Mouse (Mus musculus) stomach, embryonic 16.5 days (tissue): Measurements from ENCODE around the gene Rnase1. TPM values are rescaled to one million over a fixed set of nuclear protein-coding genes. Genes with fewer than 3 reads are reported as not detected.
"Not testable (repeated sequence)": the region's sequence is repeated elsewhere in the genome, so short reads cannot be mapped to it uniquely, and the experiment has no call there.

ENCODE experiments used
- ATAC-seq: fragments of 200-750 bp; cut with Nextera tagmentation; 2 replicates; pipeline ENCODE4 v1.8.0; 2017; ENCODE audit warnings: moderate number of reproducible peaks, moderate TSS enrichment; ENCODE audit not compliant: insufficient read depth, low FRiP score
- H3K27ac ChIP-seq: fragments of 300-500 bp; sonication (generic); 2 replicates; pipeline ENCODE4 v1.5.1; 2014; ENCODE audit warnings: low read length
- H3K27me3 ChIP-seq: fragments of 300-500 bp; sonication (generic); 2 replicates; pipeline ENCODE4 v1.6.1; 2014; ENCODE audit warnings: low read length, control low read depth, mixed read lengths; ENCODE audit not compliant: control insufficient read depth, insufficient read depth
- H3K36me3 ChIP-seq: fragments of 300-500 bp; sonication (generic); 2 replicates; pipeline ENCODE4 v1.6.1; 2014; ENCODE audit warnings: low read length; ENCODE audit not compliant: control insufficient read depth, insufficient read depth
- H3K4me1 ChIP-seq: fragments of 300-500 bp; sonication (generic); 2 replicates; pipeline ENCODE4 v1.6.1; 2014; ENCODE audit warnings: low read length, control low read depth, mixed read lengths; ENCODE audit not compliant: control insufficient read depth, insufficient read depth
- H3K4me2 ChIP-seq: fragments of 300-500 bp; sonication (generic); 2 replicates; pipeline ENCODE4 v1.6.1; 2014; ENCODE audit warnings: low read depth, low read length, mixed read lengths
- H3K4me3 ChIP-seq: fragments of 300-500 bp; sonication (generic); replicated peaks from 2 replicates; pipeline ENCODE4 v1.5.1; 2014; ENCODE audit warnings: mild to moderate bottlenecking, low read length
- H3K9ac ChIP-seq: fragments of 300-500 bp; sonication (generic); 2 replicates; pipeline ENCODE4 v1.6.1; 2014; ENCODE audit warnings: low read length
- H3K9me3 ChIP-seq: fragments of 300-500 bp; sonication (generic); replicated peaks from 2 replicates; pipeline ENCODE4 v1.6.1; 2016; ENCODE audit warnings: low read length, control low read depth; ENCODE audit not compliant: control insufficient read depth
- WGBS: fragments of 180-500 bp; shearing (Covaris S2); extraction: QIAGEN DNeasy Blood & Tissue Kit; methylation state at CpG from one replicate; pipeline ENCODE4 v1.1.7; 2014; 5-methylcytosine and 5-hydroxymethylcytosine counted together
- polyA plus RNA-seq: library from polyadenylated mRNA; unstranded; fragments of >200 nt; fragmentation: Nextera tagmentation; extraction: Ambion mirVana; gene quantifications from 2 replicates; pipeline ENCODE4 v1.2.1, GENCODE M21; 2015

Rnase1 gene
- polyA plus RNA-seq, 1 experiment from 2014 or later, result 117 TPM

GRCm38 (mm10) chr14:51161976-51162375 lies 15.4 kb upstream of the Rnase1 start, which contains the start of gene Rnase2b:
Gene Rnase2b (plus strand): TSS chr14:51162260.
- not testable (repeated sequence) for H3K27ac ChIP-seq, H3K4me3 ChIP-seq, H3K9ac ChIP-seq, H3K9me3 ChIP-seq, H3K4me2 ChIP-seq, ATAC-seq, H3K4me1 ChIP-seq, H3K27me3 ChIP-seq, H3K36me3 ChIP-seq
- 92% methylated on average over 3 of the region's 3 CpGs for WGBS

- WGBS, result 96% methylated on average over 1 of the region's 1 CpGs
- H3K9ac ChIP-seq, result no peak overlapping the region
- H3K9me3 ChIP-seq, result no peaks in the 10 kb centered on the region
- no peak overlapping the region for H3K27ac ChIP-seq
- no peak overlapping the region for H3K4me3 ChIP-seq
- no peaks in the 10 kb centered on the region for H3K36me3 ChIP-seq
- H3K4me1 ChIP-seq, result no peaks in the 10 kb centered on the region
- no peaks in the 10 kb centered on the region for H3K27me3 ChIP-seq
- no peak overlapping the region for H3K4me2 ChIP-seq
- no peak for ATAC-seq
Observed at GRCm38 (mm10) chr14:51157072-51157471, 10.5 kb upstream of the Rnase1 start.

GRCm38 (mm10) chr14:51156736-51157068 lies 10.1 kb upstream of the Rnase1 start:
- H3K4me3 ChIP-seq, result no peak overlapping the region
- no peaks in the 10 kb centered on the region for H3K27me3 ChIP-seq
- no peak overlapping the region for H3K27ac ChIP-seq
- no peaks in the 10 kb centered on the region for H3K36me3 ChIP-seq
- no peak for ATAC-seq
- no peak overlapping the region for H3K9ac ChIP-seq
- 42% methylated on average over 4 of the region's 4 CpGs for WGBS
- no peaks in the 10 kb centered on the region for H3K9me3 ChIP-seq
- no peaks in the 10 kb centered on the region for H3K4me1 ChIP-seq
- no peak overlapping the region for H3K4me2 ChIP-seq

- Histone ChIP-seq H3K4me2 (no peak overlapping the region), H3K36me3 (no peaks in the 10 kb centered on the region), H3K4me3 (no peak overlapping the region), H3K9ac (no peak overlapping the region), H3K27ac (no peak overlapping the region), H3K9me3 (no peaks in the 10 kb centered on the region), H3K27me3 (no peaks in the 10 kb centered on the region), H3K4me1 (no peaks in the 10 kb centered on the region)
- no peak for ATAC-seq
- 80% methylated on average over 5 of the region's 5 CpGs for WGBS
Observed at GRCm38 (mm10) chr14:51156056-51156735, 9.6 kb upstream of the Rnase1 start.

GRCm38 (mm10) chr14:51152249-51152870 lies 5.8 kb upstream of the Rnase1 start:
- H3K4me1 ChIP-seq, result no peaks in the 10 kb centered on the region
- ATAC-seq, result 0 out of 2 replicates have a peak, but pooled peaks have one; percentile 33
- no peak overlapping the region for H3K9ac ChIP-seq
- H3K9me3 ChIP-seq, result no peaks in the 10 kb centered on the region
- no peaks in the 10 kb centered on the region for H3K36me3 ChIP-seq
- H3K4me2 ChIP-seq, result no peak overlapping the region
- no peak overlapping the region for H3K4me3 ChIP-seq
- H3K27me3 ChIP-seq, result no peaks in the 10 kb centered on the region
- WGBS, result 38% methylated on average over 5 of the region's 5 CpGs
- H3K27ac ChIP-seq, result no peak overlapping the region

GRCm38 (mm10) chr14:51150206-51150831 lies 3.7 kb upstream of the Rnase1 start:
- Histone ChIP-seq H3K36me3 (no peaks in the 10 kb centered on the region), H3K4me1 (no peaks in the 10 kb centered on the region), H3K9me3 (no peaks in the 10 kb centered on the region), H3K4me3 (no peak overlapping the region), H3K9ac (no peak overlapping the region), H3K4me2 (no peak overlapping the region), H3K27ac (no peak overlapping the region), H3K27me3 (no peaks in the 10 kb centered on the region)
- 88% methylated on average over 3 of the region's 3 CpGs for WGBS
- ATAC-seq, result 0 out of 2 replicates have a peak, but pooled peaks have one; percentile 37

GRCm38 (mm10) chr14:51149164-51149563 lies 2.6 kb upstream of the Rnase1 start:
- Histone ChIP-seq H3K27ac (no peak overlapping the region), H3K4me3 (no peak overlapping the region), H3K9me3 (no peaks in the 10 kb centered on the region), H3K4me1 (no peaks in the 10 kb centered on the region), H3K4me2 (no peak overlapping the region), H3K9ac (no peak overlapping the region), H3K36me3 (no peaks in the 10 kb centered on the region), H3K27me3 (no peaks in the 10 kb centered on the region)
- no peak for ATAC-seq
- 48% methylated on average over 5 of the region's 5 CpGs for whole genome bisulfite sequencing

GRCm38 (mm10) chr14:51148006-51148405 lies 1.4 kb upstream of the Rnase1 start:
- no peaks in the 10 kb centered on the region for H3K9me3 ChIP-seq
- no peaks in the 10 kb centered on the region for H3K27me3 ChIP-seq
- H3K4me2 ChIP-seq, result no peak overlapping the region
- no peak for ATAC-seq
- no peaks in the 10 kb centered on the region for H3K4me1 ChIP-seq
- H3K27ac ChIP-seq, result peak overlapping the region; percentile 59
- H3K36me3 ChIP-seq, result no peaks in the 10 kb centered on the region
- 62% methylated on average over 3 of the region's 3 CpGs for WGBS
- no peak overlapping the region for H3K9ac ChIP-seq
- H3K4me3 ChIP-seq, result no peak overlapping the region

GRCm38 (mm10) chr14:51145521-51145920 lies 1.1 kb downstream of the Rnase1 start:
- WGBS, result 60% methylated on average over 6 of the region's 6 CpGs
- Histone ChIP-seq H3K27ac (no peak overlapping the region), H3K4me3 (no peak overlapping the region), H3K4me2 (no peak overlapping the region), H3K9ac (no peak overlapping the region), H3K36me3 (no peaks in the 10 kb centered on the region), H3K4me1 (no peaks in the 10 kb centered on the region), H3K9me3 (no peaks in the 10 kb centered on the region), H3K27me3 (no peaks in the 10 kb centered on the region)
- no peak for ATAC-seq
